Mouse (Mus musculus) hindbrain, postnatal 0 days (tissue): ENCODE measurements around the gene Cacnb4. TPM values are rescaled to one million over a fixed set of nuclear protein-coding genes. Genes with fewer than 3 reads are reported as not detected.

Experiments used
- ATAC-seq: fragments of 200-750 bp; cut with Nextera tagmentation; 2 replicates; pipeline ENCODE4 v1.8.0; 2017; ENCODE audit warnings: mild to moderate bottlenecking, moderate TSS enrichment, moderate library complexity
- DNase-seq: peaks from one replicate; pipeline ENCODE4 v3.0.0-alpha.2; 2015; ENCODE audit warnings: low spot score
- H3K27ac ChIP-seq: fragments of 300-500 bp; sonication (generic); 2 replicates; pipeline ENCODE4 v1.5.1; 2014; ENCODE audit warnings: mild to moderate bottlenecking
- H3K27me3 ChIP-seq: fragments of 300-500 bp; sonication (generic); 2 replicates; pipeline ENCODE4 v1.6.1; 2014; ENCODE audit warnings: low read length, mixed read lengths; ENCODE audit not compliant: insufficient read depth
- H3K36me3 ChIP-seq: fragments of 300-500 bp; sonication (generic); 2 replicates; pipeline ENCODE4 v1.6.1; 2014; ENCODE audit warnings: low read length, mixed read lengths; ENCODE audit not compliant: insufficient read depth
- H3K4me1 ChIP-seq: fragments of 300-500 bp; sonication (generic); 2 replicates; pipeline ENCODE4 v1.6.1; 2014; ENCODE audit warnings: antibody characterized with exemption, low read length, mixed read lengths; ENCODE audit not compliant: insufficient read depth
- H3K4me2 ChIP-seq: fragments of 300-500 bp; sonication (generic); 2 replicates; pipeline ENCODE4 v1.6.1; 2014; ENCODE audit warnings: low read depth, mild to moderate bottlenecking, low read length, moderate library complexity, mixed read lengths
- H3K4me3 ChIP-seq: fragments of 300-500 bp; sonication (generic); 2 replicates; pipeline ENCODE4 v1.5.1; 2014; ENCODE audit warnings: low read length
- H3K9ac ChIP-seq: fragments of 300-500 bp; sonication (generic); replicated peaks from 2 replicates; pipeline ENCODE4 v1.6.1; 2014; ENCODE audit warnings: mild to moderate bottlenecking, low read length, moderate library complexity, mixed read lengths
- H3K9me3 ChIP-seq: fragments of 300-500 bp; sonication (generic); 2 replicates; pipeline ENCODE4 v1.6.1; 2016; ENCODE audit warnings: low read length, mixed read lengths
- CTCF ChIP-seq: IDR thresholded peaks from 2 replicates; pipeline ENCODE4 v1.5.1; 2016; ENCODE audit warnings: antibody characterized with exemption, control low read depth, low read depth
- WGBS: fragments of 180-500 bp; shearing (Covaris S2); extraction: QIAGEN DNeasy Blood & Tissue Kit; methylation state at CpG from one replicate; pipeline ENCODE4 v1.1.7; 2014; 5-methylcytosine and 5-hydroxymethylcytosine counted together
- polyA plus RNA-seq: library from polyadenylated mRNA; unstranded; fragments of >200 nt; fragmentation: Nextera tagmentation; extraction: Ambion mirVana; gene quantifications from 2 replicates; pipeline ENCODE4 v1.2.1, GENCODE M21; 2015
- total RNA-seq: library from RNA; depleted of rRNA; stranded (reverse); fragments of >200 nt; gene quantifications from 2 replicates; pipeline ENCODE4 v1.2.3, GENCODE M21; 2014

Gene Cacnb4
- total and polyA plus RNA-seq, 2 experiments from 2014 or later = 9.7 to 12.8 TPM

DNA sequence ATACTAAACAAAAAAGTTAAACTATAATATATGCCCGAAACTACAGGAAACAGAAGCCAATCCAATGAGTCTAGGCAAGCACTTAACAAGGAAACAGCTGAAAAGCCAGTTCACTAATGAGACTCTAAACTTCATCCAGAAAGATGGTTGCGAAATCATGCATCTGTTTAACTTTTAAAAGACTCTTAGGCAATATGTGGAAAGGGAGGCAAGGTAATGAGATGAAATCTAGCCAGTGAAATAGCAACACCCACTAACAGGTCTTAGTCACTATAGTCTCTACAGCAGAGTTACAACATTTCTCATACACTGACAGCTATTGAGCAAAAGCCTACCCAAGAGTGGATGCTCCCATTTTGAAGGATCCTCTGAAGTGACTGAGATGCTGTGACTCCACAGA, 74.4 kb downstream of the Cacnb4 start:
- H3K9me3 ChIP-seq = no peaks in the 10 kb centered on the region
- no peak for TF ChIP-seq CTCF
- H3K4me1 ChIP-seq = no peaks in the 10 kb centered on the region
- H3K27ac ChIP-seq = no peak overlapping the region
- no peaks in the 10 kb centered on the region for H3K36me3 ChIP-seq
- WGBS = 88% methylated on average over 2 of the region's 2 CpGs
- H3K9ac ChIP-seq = no peak overlapping the region
- DNase-seq (no peak), ATAC-seq (no peak)
- H3K4me2 ChIP-seq = no peak overlapping the region
- H3K27me3 ChIP-seq = no peaks in the 10 kb centered on the region
- no peak overlapping the region for H3K4me3 ChIP-seq

DNA sequence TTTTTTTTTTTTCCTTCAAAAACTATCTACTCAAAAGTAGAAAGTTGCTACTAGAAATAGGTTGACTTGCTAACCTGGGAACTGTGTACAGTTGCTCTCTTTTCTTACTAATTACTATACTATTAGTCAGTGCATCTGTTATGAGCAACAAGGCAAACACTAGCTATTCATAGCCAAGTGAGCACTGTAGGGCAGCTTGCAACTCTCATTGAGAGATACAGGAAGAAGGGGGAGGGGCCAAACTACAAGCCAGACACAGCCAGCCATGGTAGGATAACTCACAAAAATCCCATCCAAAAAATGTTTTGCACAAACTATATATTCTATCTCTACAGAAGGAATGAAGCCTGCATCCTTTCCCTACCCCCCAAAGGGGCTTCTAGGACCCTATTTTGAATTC, 79.1 kb downstream of the Cacnb4 start:
- DNase-seq = no peak
- Histone ChIP-seq H3K4me3 (no peak overlapping the region), H3K27me3 (no peaks in the 10 kb centered on the region), H3K9me3 (no peaks in the 10 kb centered on the region), H3K27ac (no peak overlapping the region), H3K36me3 (no peaks in the 10 kb centered on the region), H3K4me1 (no peaks in the 10 kb centered on the region), H3K9ac (no peak overlapping the region), H3K4me2 (no peak overlapping the region)
- ATAC-seq = no peak
- no peak for TF ChIP-seq CTCF

DNA sequence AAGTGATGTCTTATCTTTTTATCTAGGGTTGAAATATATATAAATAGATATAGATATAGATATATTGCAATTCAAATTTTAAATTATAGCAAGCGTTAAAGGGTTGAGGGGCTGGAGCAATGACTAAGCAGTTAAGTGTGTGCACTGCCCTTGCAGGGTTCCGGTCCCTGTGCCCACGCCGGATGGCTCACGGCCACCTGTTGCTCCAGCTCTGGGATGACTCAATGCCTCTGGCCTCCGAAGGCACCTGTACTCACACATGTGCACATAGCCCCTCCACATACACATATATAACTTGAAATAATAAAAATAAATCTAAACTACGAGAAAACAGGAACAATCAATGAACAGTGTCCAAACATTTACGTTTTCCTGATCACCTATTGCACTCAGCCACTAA, 82.8 kb downstream of the Cacnb4 start:
- Histone ChIP-seq H3K27ac (no peak overlapping the region), H3K4me2 (no peak overlapping the region), H3K36me3 (no peaks in the 10 kb centered on the region), H3K9ac (no peak overlapping the region), H3K4me1 (0 out of 2 replicates have a peak, but pooled peaks cover 7% of the 10 kb centered on the region), H3K4me3 (no peak overlapping the region), H3K27me3 (no peaks in the 10 kb centered on the region), H3K9me3 (no peaks in the 10 kb centered on the region)
- TF ChIP-seq CTCF = no peak
- 91% methylated on average over 8 of the region's 8 CpGs for WGBS
- ATAC-seq = no peak
- DNase-seq = no peak

DNA sequence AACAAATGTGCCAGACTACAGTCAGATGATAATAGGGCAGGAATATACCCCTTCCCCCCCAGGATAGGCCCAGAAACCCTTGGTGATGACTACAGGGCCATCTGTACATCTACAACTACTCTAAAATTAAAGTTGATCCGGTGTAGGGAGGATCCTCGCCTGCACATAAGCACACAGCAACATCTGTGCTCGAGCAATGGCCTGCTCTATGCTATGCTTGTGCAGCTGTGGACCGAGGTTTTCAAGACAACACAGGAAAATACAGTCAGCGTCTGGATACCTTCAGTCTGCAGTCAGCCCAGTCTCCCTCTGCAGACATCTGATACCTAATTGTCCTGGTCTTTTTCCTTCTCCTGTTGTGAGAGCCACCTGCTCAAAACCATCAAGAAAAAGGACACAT, 83.4 kb downstream of the Cacnb4 start:
- Histone ChIP-seq H3K27me3 (no peaks in the 10 kb centered on the region), H3K4me3 (no peak overlapping the region), H3K9me3 (no peaks in the 10 kb centered on the region), H3K9ac (no peak overlapping the region), H3K4me2 (no peak overlapping the region), H3K36me3 (no peaks in the 10 kb centered on the region), H3K27ac (no peak overlapping the region), H3K4me1 (0 out of 2 replicates have a peak, but pooled peaks cover 7% of the 10 kb centered on the region)
- WGBS = 69% methylated on average over 5 of the region's 5 CpGs
- no peak for ATAC-seq
- TF ChIP-seq CTCF = no peak
- DNase-seq = no peak

DNA sequence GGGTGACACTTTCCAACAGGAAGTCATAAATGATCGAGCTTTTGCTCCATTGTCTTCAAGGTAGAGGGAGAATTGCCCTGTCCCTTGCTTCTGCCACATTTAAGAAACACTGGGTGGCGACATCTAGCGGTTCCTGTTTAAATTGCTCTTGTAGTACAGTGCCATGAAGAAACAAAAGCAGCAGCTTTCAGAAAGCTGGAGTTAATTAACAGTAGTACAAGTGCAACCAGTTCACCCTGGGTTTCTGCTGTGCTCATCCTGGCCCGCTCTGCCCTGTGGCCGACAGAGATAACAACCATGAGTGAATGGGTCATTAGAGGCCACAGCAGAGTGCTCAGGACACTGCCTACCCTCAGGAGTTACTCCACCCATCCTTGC, 85.7 kb downstream of the Cacnb4 start:
- Histone ChIP-seq H3K27me3 (no peaks in the 10 kb centered on the region), H3K4me1 (0 out of 2 replicates have a peak, but pooled peaks cover 7% of the 10 kb centered on the region), H3K27ac (no peak overlapping the region), H3K9ac (no peak overlapping the region), H3K4me3 (no peak overlapping the region), H3K36me3 (no peaks in the 10 kb centered on the region), H3K4me2 (no peak overlapping the region), H3K9me3 (no peaks in the 10 kb centered on the region)
- DNase-seq = peak; percentile 94
- peak; percentile 85 for TF ChIP-seq CTCF
- 4% methylated on average over 5 of the region's 5 CpGs for WGBS
- peak; percentile 83 for ATAC-seq

DNA sequence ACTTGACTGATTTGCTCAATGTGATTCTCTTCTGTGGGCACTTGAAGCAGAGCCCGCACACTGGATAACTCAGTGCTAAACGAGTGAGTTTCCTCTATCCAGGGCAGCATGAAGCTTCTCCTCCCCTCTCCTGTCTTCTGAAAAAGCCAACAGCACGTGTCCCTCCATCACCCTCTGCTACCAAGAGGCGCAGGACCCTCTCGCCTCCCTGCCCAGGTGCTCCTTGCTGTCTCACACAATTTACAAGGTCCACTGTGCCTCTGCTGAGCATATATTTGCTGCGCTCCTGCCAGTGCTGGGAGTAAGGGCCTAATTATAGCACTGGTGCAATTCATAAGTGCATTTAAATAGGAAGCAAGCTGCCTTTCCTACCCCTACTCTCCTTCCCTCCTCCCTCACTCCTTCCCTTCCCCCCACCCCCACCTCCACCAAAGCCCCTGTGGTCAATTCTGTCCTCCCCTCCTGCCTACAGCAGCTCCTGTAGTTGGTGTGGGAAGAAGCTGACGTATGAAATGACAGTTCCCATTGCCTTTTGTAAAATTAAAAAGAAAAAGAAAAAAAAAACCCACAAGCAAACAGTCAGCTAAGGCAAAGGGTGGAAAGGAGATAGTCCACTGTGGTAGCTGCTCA, 86.2 kb downstream of the Cacnb4 start:
- WGBS = 62% methylated on average over 7 of the region's 7 CpGs
- ATAC-seq = peak; percentile 28

DNA sequence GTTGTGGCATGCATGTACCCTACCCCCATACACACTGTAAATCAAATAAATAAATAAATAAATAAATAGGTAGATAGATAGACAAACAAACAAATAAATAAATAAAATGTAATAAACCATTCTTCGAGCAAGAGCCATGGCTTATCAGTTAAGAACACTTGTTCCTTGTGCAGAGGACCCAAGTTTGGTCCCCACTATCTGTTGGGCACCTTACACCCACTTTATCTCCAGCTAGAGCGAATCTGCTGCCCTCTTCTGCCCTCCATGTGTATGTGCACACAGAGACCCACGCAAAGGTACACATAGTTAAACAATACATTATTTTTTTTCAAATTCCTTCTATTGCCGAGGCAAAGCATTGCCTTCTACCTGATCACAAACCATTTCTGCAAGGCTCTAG, 87.1 kb downstream of the Cacnb4 start:
- DNase-seq (no peak), ATAC-seq (no peak)
- H3K27me3 ChIP-seq = no peaks in the 10 kb centered on the region
- no peaks in the 10 kb centered on the region for H3K36me3 ChIP-seq
- no peak overlapping the region for H3K9ac ChIP-seq
- 88% methylated on average over 4 of the region's 4 CpGs for WGBS
- H3K4me2 ChIP-seq = no peak overlapping the region
- no peak overlapping the region for H3K4me3 ChIP-seq
- H3K9me3 ChIP-seq = no peaks in the 10 kb centered on the region
- peak; percentile 44 for TF ChIP-seq CTCF
- 0 out of 2 replicates have a peak, but pooled peaks cover 7% of the 10 kb centered on the region for H3K4me1 ChIP-seq
- H3K27ac ChIP-seq = no peak overlapping the region

More for the DNA sequence above, 86.2 kb downstream of the Cacnb4 start:
- no peak for DNase-seq
- H3K4me2 ChIP-seq = no peak overlapping the region
- peak overlapping the region; percentile 17 for H3K27ac ChIP-seq
- no peaks in the 10 kb centered on the region for H3K36me3 ChIP-seq
- TF ChIP-seq CTCF = no peak
- no peaks in the 10 kb centered on the region for H3K27me3 ChIP-seq
- no peaks in the 10 kb centered on the region for H3K9me3 ChIP-seq
- peak overlapping the region; percentile 10; the same call in 1 of the 2 replicates for H3K9ac ChIP-seq
- H3K4me1 ChIP-seq = 0 out of 2 replicates have a peak, but pooled peaks cover 7% of the 10 kb centered on the region
- no peak overlapping the region for H3K4me3 ChIP-seq
